Mouse (Mus musculus): ENCODE data around the gene Enkur. TPM values are rescaled to one million over a fixed set of nuclear protein-coding genes. Genes with fewer than 3 reads are reported as not detected.

Gene Enkur
- total and polyA plus RNA-seq, 3 experiments = 0.22 TPM; not detected in 2

DNA sequence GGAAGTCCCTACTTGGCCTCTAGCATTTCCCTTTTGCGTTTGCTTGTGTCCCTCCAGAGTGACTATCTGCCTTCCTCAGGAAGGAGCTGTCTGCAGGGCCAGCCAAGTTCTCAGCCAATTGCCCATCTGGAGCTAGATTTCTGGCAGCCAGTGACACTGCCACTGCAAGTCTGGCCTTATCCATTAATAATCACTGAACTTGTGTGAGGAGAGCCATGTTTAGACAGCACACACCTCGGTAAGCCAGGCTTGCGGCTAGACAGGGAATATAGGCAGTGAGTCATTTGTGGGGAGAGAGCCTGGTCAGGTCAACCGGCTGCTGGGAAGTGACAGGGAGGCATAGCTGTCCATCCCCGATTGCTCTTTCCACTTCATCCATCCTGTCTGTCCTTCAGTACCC lies 31.7 kb upstream of the Enkur start:
- TF ChIP-seq GATA2 (IDR thresholded peaks at IDR 0.05; ENCODE audit: borderline replicate concordance, low read depth, low read length) (no peak), CTCF (IDR thresholded peaks at IDR 0.05; ENCODE audit: low read depth, low read length) (no peak), TAL1 (conservative IDR thresholded peaks at IDR 0.05; ENCODE audit: low read depth, low read length) (no peak), POLR2AphosphoS5 (IDR thresholded peaks at IDR 0.05; ENCODE audit: insufficient replicate concordance, low read depth, low read length) (no peak), GATA1 (IDR thresholded peaks at IDR 0.05; ENCODE audit: borderline replicate concordance, low read length) (no peak)
- no peak overlapping the region for H3K4me3 ChIP-seq (ENCODE audit: low read depth, low read length)
- H3K4me1 ChIP-seq (ENCODE audit: insufficient read depth, low read depth, low read length) = no peaks in the 10 kb centered on the region
- ATAC-seq (ENCODE audit: extremely low read depth, insufficient number of reproducible peaks, low FRiP score, poor library complexity, severe bottlenecking) (no peak), DNase-seq (ENCODE audit: low spot score) (no peak)
- peaks cover 12% of the 10 kb centered on the region; the same call in 1 of the 2 replicates for H3K27me3 ChIP-seq (ENCODE audit: insufficient read depth, low read length)
- no peaks in the 10 kb centered on the region for H3K36me3 ChIP-seq (replicated peaks)
- no peaks in the 10 kb centered on the region for H3K9me3 ChIP-seq (replicated peaks)

DNA sequence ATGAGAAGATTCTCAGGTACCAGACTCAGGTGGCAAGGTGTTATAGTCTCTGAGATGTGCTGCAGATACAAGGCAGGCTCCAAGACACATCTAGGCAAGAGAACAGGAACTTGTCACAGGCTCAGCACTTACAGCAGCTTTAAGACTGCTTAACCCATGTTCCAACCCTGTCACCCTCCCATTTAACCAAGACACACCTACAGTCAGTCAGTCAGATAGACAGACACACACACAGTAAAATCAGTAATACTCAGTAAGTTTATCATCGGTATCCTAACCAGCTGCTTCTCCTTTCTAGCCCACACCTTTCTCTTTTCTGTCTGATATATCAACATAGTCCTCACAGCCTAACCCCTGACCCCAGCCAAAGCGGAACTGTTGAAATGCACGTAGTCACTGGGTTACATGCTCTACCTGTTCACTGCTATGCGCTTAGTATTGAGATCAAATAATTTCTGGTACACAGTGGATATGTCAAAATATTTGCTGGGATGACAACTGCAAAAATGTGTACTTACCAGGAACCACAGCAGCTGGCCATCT lies 30.8 kb upstream of the Enkur start:
- ATAC-seq (ENCODE audit: extremely low read depth, insufficient number of reproducible peaks, low FRiP score, poor library complexity, severe bottlenecking) (no peak), DNase-seq (ENCODE audit: low spot score) (no peak)
- H3K9me3 ChIP-seq (replicated peaks) = no peaks in the 10 kb centered on the region
- TF ChIP-seq TAL1 (conservative IDR thresholded peaks at IDR 0.05; ENCODE audit: low read depth, low read length) (no peak), GATA2 (IDR thresholded peaks at IDR 0.05; ENCODE audit: borderline replicate concordance, low read depth, low read length) (no peak), GATA1 (IDR thresholded peaks at IDR 0.05; ENCODE audit: borderline replicate concordance, low read length) (no peak), CTCF (IDR thresholded peaks at IDR 0.05; ENCODE audit: low read depth, low read length) (no peak), POLR2AphosphoS5 (IDR thresholded peaks at IDR 0.05; ENCODE audit: insufficient replicate concordance, low read depth, low read length) (no peak)
- H3K4me3 ChIP-seq (ENCODE audit: low read depth, low read length) = no peak overlapping the region
- H3K4me1 ChIP-seq (ENCODE audit: insufficient read depth, low read depth, low read length) = no peaks in the 10 kb centered on the region
- H3K36me3 ChIP-seq (replicated peaks) = no peaks in the 10 kb centered on the region
- H3K27me3 ChIP-seq (ENCODE audit: insufficient read depth, low read length) = peaks cover 12% of the 10 kb centered on the region; the same call in 1 of the 2 replicates

DNA sequence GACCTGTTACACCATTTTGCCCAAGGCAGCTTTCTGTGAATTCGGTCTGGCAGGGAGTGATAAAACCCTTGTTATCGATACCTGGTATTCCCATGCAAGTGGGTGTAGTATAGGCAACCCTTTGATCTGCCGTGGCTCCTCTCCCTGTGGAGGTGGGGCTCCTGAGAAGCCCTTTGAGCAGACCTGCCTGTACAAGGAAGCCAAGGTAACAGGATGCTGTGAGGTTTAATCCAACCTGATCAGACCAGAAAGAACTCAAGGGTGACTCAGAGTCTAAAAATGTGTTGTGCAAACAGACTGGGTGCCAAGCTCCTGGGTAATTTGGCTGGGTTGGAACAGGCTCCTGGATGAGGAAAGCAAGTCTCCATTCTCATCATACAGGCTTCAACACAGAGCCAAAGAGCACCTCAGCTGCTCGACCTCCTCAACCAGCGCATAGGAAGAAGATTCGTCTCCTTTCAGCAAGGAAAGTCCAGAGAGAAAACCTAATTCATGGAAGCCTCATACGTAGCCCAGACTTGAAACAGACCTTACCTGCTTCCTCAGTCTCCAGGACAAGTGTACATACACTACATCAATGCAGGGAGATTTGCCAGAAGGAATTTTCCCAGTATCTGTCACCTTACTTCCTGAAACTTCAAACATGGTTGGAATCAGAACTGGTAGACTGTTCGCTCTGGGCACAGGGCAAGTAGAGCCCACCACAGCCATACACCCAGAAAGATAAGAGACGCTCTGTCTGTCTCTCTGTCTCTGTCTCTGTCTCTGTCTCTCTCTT lies 29.9 kb upstream of the Enkur start:
- H3K4me1 ChIP-seq (ENCODE audit: insufficient read depth, low read depth, low read length) = no peaks in the 10 kb centered on the region
- H3K9me3 ChIP-seq (replicated peaks) = no peaks in the 10 kb centered on the region
- H3K4me3 ChIP-seq (ENCODE audit: low read depth, low read length) = no peak overlapping the region
- ATAC-seq (ENCODE audit: extremely low read depth, insufficient number of reproducible peaks, low FRiP score, poor library complexity, severe bottlenecking) = no peak
- peaks cover 12% of the 10 kb centered on the region; the same call in 1 of the 2 replicates for H3K27me3 ChIP-seq (ENCODE audit: insufficient read depth, low read length)
- H3K36me3 ChIP-seq (replicated peaks) = no peaks in the 10 kb centered on the region
- no peak for DNase-seq (ENCODE audit: low spot score)
- TF ChIP-seq GATA1 (IDR thresholded peaks at IDR 0.05; ENCODE audit: borderline replicate concordance, low read length) (no peak), CTCF (IDR thresholded peaks at IDR 0.05; ENCODE audit: low read depth, low read length) (no peak), GATA2 (IDR thresholded peaks at IDR 0.05; ENCODE audit: borderline replicate concordance, low read depth, low read length) (no peak), TAL1 (conservative IDR thresholded peaks at IDR 0.05; ENCODE audit: low read depth, low read length) (no peak), POLR2AphosphoS5 (IDR thresholded peaks at IDR 0.05; ENCODE audit: insufficient replicate concordance, low read depth, low read length) (no peak)

- Histone ChIP-seq H3K36me3 (replicated peaks) (no peaks in the 10 kb centered on the region), H3K27me3 (ENCODE audit: insufficient read depth, low read length) (peaks cover 12% of the 10 kb centered on the region), H3K4me3 (ENCODE audit: low read depth, low read length) (no peak overlapping the region), H3K4me1 (ENCODE audit: insufficient read depth, low read depth, low read length) (peaks cover 4% of the 10 kb centered on the region), H3K9me3 (replicated peaks) (no peaks in the 10 kb centered on the region)
- DNase-seq (ENCODE audit: low spot score) = no peak
- no peak for TF ChIP-seq GATA1 (IDR thresholded peaks at IDR 0.05; ENCODE audit: borderline replicate concordance, low read length)
- no peak for TF ChIP-seq POLR2AphosphoS5 (IDR thresholded peaks at IDR 0.05; ENCODE audit: insufficient replicate concordance, low read depth, low read length)
- no peak for TF ChIP-seq CTCF (IDR thresholded peaks at IDR 0.05; ENCODE audit: low read depth, low read length)
- TF ChIP-seq TAL1 (conservative IDR thresholded peaks at IDR 0.05; ENCODE audit: low read depth, low read length) = no peak
- no peak for ATAC-seq (ENCODE audit: extremely low read depth, insufficient number of reproducible peaks, low FRiP score, poor library complexity, severe bottlenecking)
These were observed 26.0 kb upstream of the Enkur start for GRCm38 (mm10) chr2:21231147-21231546.

DNA sequence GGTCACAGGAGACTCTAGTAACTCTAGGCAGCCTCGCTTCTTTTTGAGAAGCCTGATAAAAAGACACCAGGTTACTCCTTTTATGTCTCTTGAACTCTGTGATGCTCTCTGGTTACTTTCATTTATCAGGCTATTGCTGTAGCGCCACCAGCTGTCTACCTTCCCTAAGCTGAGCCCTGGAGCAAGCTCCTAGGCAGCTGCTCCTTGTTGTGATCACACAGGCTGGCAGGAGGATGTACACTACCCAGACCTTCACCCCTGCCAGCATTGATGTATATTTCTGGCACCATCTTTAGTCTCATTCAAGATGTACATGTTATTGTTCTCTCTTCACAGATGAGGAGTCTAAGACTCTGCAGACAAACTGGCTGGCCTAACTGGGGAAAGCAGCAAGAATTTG lies 25.1 kb upstream of the Enkur start:
- ATAC-seq (ENCODE audit: extremely low read depth, insufficient number of reproducible peaks, low FRiP score, poor library complexity, severe bottlenecking) = no peak
- no peaks in the 10 kb centered on the region for H3K36me3 ChIP-seq (replicated peaks)
- no peak for TF ChIP-seq TAL1 (conservative IDR thresholded peaks at IDR 0.05; ENCODE audit: low read depth, low read length)
- TF ChIP-seq CTCF (IDR thresholded peaks at IDR 0.05; ENCODE audit: low read depth, low read length) = no peak
- no peak for TF ChIP-seq GATA2 (IDR thresholded peaks at IDR 0.05; ENCODE audit: borderline replicate concordance, low read depth, low read length)
- TF ChIP-seq POLR2AphosphoS5 (IDR thresholded peaks at IDR 0.05; ENCODE audit: insufficient replicate concordance, low read depth, low read length) = no peak
- no peak for TF ChIP-seq GATA1 (IDR thresholded peaks at IDR 0.05; ENCODE audit: borderline replicate concordance, low read length)
- peaks cover 4% of the 10 kb centered on the region for H3K4me1 ChIP-seq (ENCODE audit: insufficient read depth, low read depth, low read length)
- H3K27me3 ChIP-seq (ENCODE audit: insufficient read depth, low read length) = peaks cover 12% of the 10 kb centered on the region
- DNase-seq (ENCODE audit: low spot score) = no peak
- H3K4me3 ChIP-seq (ENCODE audit: low read depth, low read length) = no peak overlapping the region
- no peaks in the 10 kb centered on the region for H3K9me3 ChIP-seq (replicated peaks)
